Mouse (Mus musculus) right cerebral cortex, adult 18-20 months (tissue): ENCODE data around the gene Dnaaf1.
A peak's percentile ranks its signal among the peaks of the same experiment; 100 is the strongest.

Experiments used
- DNase-seq: peaks from one replicate; pipeline ENCODE4 v3.0.0; 2022; ENCODE audit warnings: mixed read lengths

Gene Dnaaf1

GRCm38 (mm10) chr8:119572411-119572810 lies 2.6 kb upstream of the Dnaaf1 start:
- no peak for DNase-seq

- no peak for DNase-seq
These were observed 311 bp downstream of the Dnaaf1 start for GRCm38 (mm10) chr8:119575366-119575726.

GRCm38 (mm10) chr8:119579096-119579495 lies 4.1 kb downstream of the Dnaaf1 start:
- no peak for DNase-seq

GRCm38 (mm10) chr8:119580441-119581161 lies 5.6 kb downstream of the Dnaaf1 start:
- DNase-seq = no peak

GRCm38 (mm10) chr8:119585901-119586300 lies 10.9 kb downstream of the Dnaaf1 start:
- no peak for DNase-seq

GRCm38 (mm10) chr8:119588321-119588720 lies 13.3 kb downstream of the Dnaaf1 start:
- no peak for DNase-seq

GRCm38 (mm10) chr8:119588844-119589243 lies 13.8 kb downstream of the Dnaaf1 start:
- no peak for DNase-seq

- DNase-seq = no peak
These were observed 15.3 kb downstream of the Dnaaf1 start for GRCm38 (mm10) chr8:119590348-119590747.

- no peak for DNase-seq
These were observed 16.4 kb downstream of the Dnaaf1 start for GRCm38 (mm10) chr8:119591456-119591855.

GRCm38 (mm10) chr8:119603771-119604170 lies 28.7 kb downstream of the Dnaaf1 start:
- DNase-seq = no peak

GRCm38 (mm10) chr8:119604398-119604803 lies 29.4 kb downstream of the Dnaaf1 start:
- DNase-seq = no peak

- DNase-seq = peak; percentile 91
These were observed 30.0 kb downstream of the Dnaaf1 start, which contains the start of gene Taf1c for GRCm38 (mm10) chr8:119604996-119605395. Gene Taf1c (minus strand): TSS chr8:119605222.

GRCm38 (mm10) chr8:119606224-119606623 lies 31.2 kb downstream of the Dnaaf1 start:
- DNase-seq = no peak

- DNase-seq = no peak
These were observed 37.4 kb downstream of the Dnaaf1 start, which contains the start of gene Adad2 for GRCm38 (mm10) chr8:119612471-119612870. Gene Adad2 (plus strand): TSS chr8:119612747.

- DNase-seq = no peak
These were observed 40.1 kb downstream of the Dnaaf1 start for GRCm38 (mm10) chr8:119615096-119615495.

- DNase-seq = no peak
These were observed 41.3 kb downstream of the Dnaaf1 start for GRCm38 (mm10) chr8:119616358-119616757.

GRCm38 (mm10) chr8:119616811-119617210 lies 41.8 kb downstream of the Dnaaf1 start:
- no peak for DNase-seq

- DNase-seq = no peak
These were observed 42.6 kb downstream of the Dnaaf1 start for GRCm38 (mm10) chr8:119617586-119617985.

GRCm38 (mm10) chr8:119618887-119619286 lies 43.9 kb downstream of the Dnaaf1 start:
- DNase-seq = no peak

GRCm38 (mm10) chr8:119620116-119620840 lies 45.2 kb downstream of the Dnaaf1 start:
- DNase-seq = no peak

- no peak for DNase-seq
These were observed 45.9 kb downstream of the Dnaaf1 start for GRCm38 (mm10) chr8:119620848-119621465.

GRCm38 (mm10) chr8:119622555-119622954 lies 47.5 kb downstream of the Dnaaf1 start:
- no peak for DNase-seq

- no peak for DNase-seq
These were observed 48.0 kb downstream of the Dnaaf1 start for GRCm38 (mm10) chr8:119623061-119623460.

GRCm38 (mm10) chr8:119623744-119624143 lies 48.7 kb downstream of the Dnaaf1 start:
- no peak for DNase-seq
